Mouse (Mus musculus) liver, postnatal 0 days (tissue): ENCODE measurements around the gene Gng12. TPM values are rescaled to one million over a fixed set of nuclear protein-coding genes. Genes with fewer than 3 reads are reported as not detected.

ENCODE experiments used
- ATAC-seq: fragments of 200-750 bp; cut with Nextera tagmentation; 2 replicates; pipeline ENCODE4 v1.8.0; 2017; ENCODE audit warnings: mild to moderate bottlenecking, moderate library complexity
- DNase-seq: peaks from one replicate; pipeline ENCODE4 v3.0.0-alpha.2; 2016
- H3K27ac ChIP-seq: fragments of 300-500 bp; sonication (generic); 2 replicates; pipeline ENCODE4 v1.5.1; 2014; ENCODE audit warnings: antibody characterized with exemption, moderate library complexity, mild to moderate bottlenecking, low read depth
- H3K27me3 ChIP-seq: fragments of 300-500 bp; sonication (generic); 2 replicates; pipeline ENCODE4 v1.6.1; 2014; ENCODE audit warnings: low read length, control low read depth, mixed read lengths; ENCODE audit not compliant: insufficient read depth
- H3K36me3 ChIP-seq: fragments of 300-500 bp; sonication (generic); replicated peaks from 2 replicates; pipeline ENCODE4 v1.6.1; 2014; ENCODE audit warnings: mild to moderate bottlenecking, control low read depth, low read length, moderate library complexity, mixed read lengths; ENCODE audit not compliant: insufficient read depth
- H3K4me1 ChIP-seq: fragments of 300-500 bp; sonication (generic); 2 replicates; pipeline ENCODE4 v1.6.1; 2014; ENCODE audit warnings: antibody characterized with exemption, mild to moderate bottlenecking, control low read depth; ENCODE audit not compliant: insufficient read depth
- H3K4me2 ChIP-seq: fragments of 300-500 bp; sonication (generic); 2 replicates; pipeline ENCODE4 v1.6.1; 2014; ENCODE audit warnings: low read depth, mild to moderate bottlenecking, low read length, moderate library complexity, mixed read lengths
- H3K4me3 ChIP-seq: fragments of 300-500 bp; sonication (generic); 2 replicates; pipeline ENCODE4 v1.5.1; 2014; ENCODE audit warnings: low read depth, low read length
- H3K9ac ChIP-seq: fragments of 300-500 bp; sonication (generic); replicated peaks from 2 replicates; pipeline ENCODE4 v1.6.1; 2014; ENCODE audit warnings: mild to moderate bottlenecking, moderate library complexity
- H3K9me3 ChIP-seq: fragments of 300-500 bp; sonication (generic); 2 replicates; pipeline ENCODE4 v1.6.1; 2016; ENCODE audit warnings: mild to moderate bottlenecking, control low read depth, low read length, mixed read lengths
- CTCF ChIP-seq: sonication (generic); IDR thresholded peaks from 2 replicates; pipeline ENCODE4 v1.5.1; 2016; ENCODE audit warnings: antibody characterized with exemption, low read depth
- EP300 ChIP-seq: IDR thresholded peaks from 2 replicates; pipeline ENCODE4 v1.6.1; 2016; ENCODE audit warnings: antibody characterized with exemption, low read depth, mild to moderate bottlenecking
- WGBS: fragments of 180-500 bp; shearing (Covaris S2); extraction: QIAGEN DNeasy Blood & Tissue Kit; methylation state at CpG from one replicate; pipeline ENCODE4 v1.1.7; 2014; ENCODE audit not compliant: insufficient replicate concordance; 5-methylcytosine and 5-hydroxymethylcytosine counted together
- polyA plus RNA-seq: library from polyadenylated mRNA; unstranded; fragments of >200 nt; fragmentation: Nextera tagmentation; extraction: Ambion mirVana; gene quantifications from 2 replicates; pipeline ENCODE4 v1.2.1, GENCODE M21; 2015

Gng12 gene
- polyA plus RNA-seq, 1 experiment from 2014 or later = 39.4 TPM

- DNase-seq (no peak), ATAC-seq (no peak)
- no peaks in the 10 kb centered on the region for H3K27me3 ChIP-seq
- H3K4me2 ChIP-seq = no peak overlapping the region
- 82% methylated on average over 2 of the region's 2 CpGs for WGBS
- H3K9ac ChIP-seq = no peak overlapping the region
- no peak for TF ChIP-seq CTCF
- TF ChIP-seq EP300 = no peak
- H3K9me3 ChIP-seq = no peaks in the 10 kb centered on the region
- no peak overlapping the region for H3K27ac ChIP-seq
- peaks cover 9% of the 10 kb centered on the region for H3K4me1 ChIP-seq
- no peak overlapping the region for H3K4me3 ChIP-seq
- H3K36me3 ChIP-seq = no peaks in the 10 kb centered on the region
Measured at GRCm38 (mm10) chr6:66915592-66915991, 19.4 kb downstream of the Gng12 start.

- TF ChIP-seq EP300 = no peak
- no peak for TF ChIP-seq CTCF
- peaks cover 4% of the 10 kb centered on the region; the same call in 1 of the 2 replicates for H3K4me1 ChIP-seq
- no peak overlapping the region for H3K4me3 ChIP-seq
- no peak for DNase-seq
- H3K9ac ChIP-seq = no peak overlapping the region
- H3K27me3 ChIP-seq = no peaks in the 10 kb centered on the region
- H3K27ac ChIP-seq = no peak overlapping the region
- no peaks in the 10 kb centered on the region for H3K9me3 ChIP-seq
- H3K36me3 ChIP-seq = no peaks in the 10 kb centered on the region
- no peak for ATAC-seq
- H3K4me2 ChIP-seq = no peak overlapping the region
- 80% methylated on average over 7 of the region's 7 CpGs for WGBS
Measured at GRCm38 (mm10) chr6:66917032-66917431, 20.8 kb downstream of the Gng12 start.

- Histone ChIP-seq H3K4me3 (no peak overlapping the region), H3K9me3 (no peaks in the 10 kb centered on the region), H3K36me3 (no peaks in the 10 kb centered on the region), H3K4me2 (no peak overlapping the region), H3K4me1 (peaks cover 15% of the 10 kb centered on the region), H3K27ac (no peak overlapping the region), H3K9ac (no peak overlapping the region), H3K27me3 (no peaks in the 10 kb centered on the region)
- no peak for ATAC-seq
- DNase-seq = no peak
- 72% methylated on average over 4 of the region's 4 CpGs for WGBS
- no peak for TF ChIP-seq EP300
- no peak for TF ChIP-seq CTCF
Measured at GRCm38 (mm10) chr6:66920786-66921185, 24.6 kb downstream of the Gng12 start.

DNA sequence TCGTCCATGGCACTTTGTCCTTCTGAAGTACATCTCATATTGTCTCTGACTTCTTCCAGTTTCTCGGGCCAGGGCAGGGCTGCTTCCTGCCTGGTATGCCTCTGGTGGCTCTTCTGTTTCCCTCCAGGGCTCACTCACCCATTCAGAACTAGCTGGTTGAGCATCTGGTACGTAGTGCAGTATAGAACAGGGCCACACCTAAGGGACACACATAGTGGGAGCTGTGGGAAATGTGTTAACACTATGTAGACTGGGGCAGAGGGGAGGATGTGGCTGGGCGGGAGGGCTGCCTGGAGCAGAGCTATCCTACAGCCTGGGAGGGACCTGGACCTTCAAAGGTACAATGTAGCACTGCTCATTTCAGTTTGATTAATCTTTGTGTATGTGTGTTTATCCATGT, 25.6 kb downstream of the Gng12 start:
- no peak overlapping the region for H3K27ac ChIP-seq
- DNase-seq = no peak
- no peaks in the 10 kb centered on the region for H3K27me3 ChIP-seq
- no peaks in the 10 kb centered on the region for H3K9me3 ChIP-seq
- H3K4me2 ChIP-seq = no peak overlapping the region
- H3K4me3 ChIP-seq = no peak overlapping the region
- no peak overlapping the region for H3K9ac ChIP-seq
- no peak for TF ChIP-seq CTCF
- no peak for TF ChIP-seq EP300
- WGBS = 74% methylated on average over 4 of the region's 4 CpGs
- H3K4me1 ChIP-seq = peaks cover 15% of the 10 kb centered on the region
- ATAC-seq = no peak
- H3K36me3 ChIP-seq = no peaks in the 10 kb centered on the region

GRCm38 (mm10) chr6:66922501-66922900, 26.3 kb downstream of the Gng12 start:
- Histone ChIP-seq H3K9me3 (no peaks in the 10 kb centered on the region), H3K27me3 (no peaks in the 10 kb centered on the region), H3K27ac (peak overlapping the region; percentile 39; the same call in 1 of the 2 replicates), H3K9ac (no peak overlapping the region), H3K4me2 (no peak overlapping the region), H3K4me1 (peaks cover 15% of the 10 kb centered on the region), H3K4me3 (no peak overlapping the region), H3K36me3 (no peaks in the 10 kb centered on the region)
- no peak for DNase-seq
- WGBS = 75% methylated on average over 7 of the region's 7 CpGs
- ATAC-seq = no peak
- TF ChIP-seq EP300 = no peak
- TF ChIP-seq CTCF = no peak

GRCm38 (mm10) chr6:66923851-66924250, 27.7 kb downstream of the Gng12 start:
- ATAC-seq (peak; percentile 70; the same call in 1 of the 2 replicates), DNase-seq (no peak)
- Histone ChIP-seq H3K4me3 (no peak overlapping the region), H3K9me3 (no peaks in the 10 kb centered on the region), H3K27me3 (no peaks in the 10 kb centered on the region), H3K36me3 (no peaks in the 10 kb centered on the region), H3K4me2 (no peak overlapping the region; the same call in 1 of the 2 replicates), H3K9ac (no peak overlapping the region), H3K4me1 (peaks cover 15% of the 10 kb centered on the region), H3K27ac (peak overlapping the region; percentile 56)
- TF ChIP-seq EP300 = no peak
- TF ChIP-seq CTCF = no peak
- 50% methylated on average over 4 of the region's 4 CpGs for WGBS

- Histone ChIP-seq H3K4me2 (no peak overlapping the region), H3K9me3 (no peaks in the 10 kb centered on the region), H3K27ac (peak overlapping the region; percentile 56), H3K4me3 (no peak overlapping the region), H3K36me3 (no peaks in the 10 kb centered on the region), H3K9ac (no peak overlapping the region), H3K4me1 (peaks cover 16% of the 10 kb centered on the region), H3K27me3 (no peaks in the 10 kb centered on the region)
- TF ChIP-seq CTCF (no peak), EP300 (no peak)
- DNase-seq = no peak
- 72% methylated on average over 7 of the region's 7 CpGs for WGBS
- ATAC-seq = no peak
Measured at GRCm38 (mm10) chr6:66924315-66924965, 28.2 kb downstream of the Gng12 start.
